Comparison of ENCODE assay signal across 7 mouse cellular contexts in genomic region chr15:97055794-97056193, GRCm38 (mm10). TPM values are rescaled to one million over a fixed set of nuclear protein-coding genes. Genes with fewer than 3 reads are reported as not detected.
A peak's percentile ranks its signal among the peaks of the same experiment; 100 is the strongest.
DNase-seq lines count a peak whose midpoint lies in the region; ATAC-seq lines count a peak whose summit lies in the region.

TSS of gene Slc38a4 (minus strand) at chr15:97055956.

- peaks cover 31% of the 10 kb centered on the region for H3K4me1 ChIP-seq in embryonic facial prominence, embryonic 10.5 days
- H3K4me1 ChIP-seq in heart, embryonic 15.5 days (replicated peaks), result peaks cover 9% of the 10 kb centered on the region; the same call in 1 of the 2 replicates
- H3K4me1 ChIP-seq in liver, embryonic 12.5 days, result no peaks in the 10 kb centered on the region

- peak; percentile 85 for ATAC-seq in heart, embryonic 15.5 days (replicated peaks; ENCODE audit: insufficient number of reproducible peaks, insufficient read depth, low FRiP score, low read depth)
- ATAC-seq in liver, embryonic 12.5 days, result no peak

- WGBS in embryonic facial prominence, embryonic 10.5 days, result 50% methylated on average over 9 of the region's 9 CpGs
- 46% methylated on average over 9 of the region's 9 CpGs for WGBS in heart, embryonic 15.5 days
- WGBS in liver, embryonic 12.5 days (ENCODE audit: insufficient replicate concordance), result 47% methylated on average over 9 of the region's 9 CpGs

- peak; percentile 77 for DNase-seq in NIH3T3 (ENCODE audit: low read depth)
- peak; percentile 71 for DNase-seq in embryonic facial prominence, embryonic 10.5 days (ENCODE audit: low spot score)
- DNase-seq in yolk sac, embryonic 10.5 days (ENCODE audit: low spot score), result peak; percentile 53
- DNase-seq in thymus, postnatal 36 days, result no peak
- no peak for DNase-seq in thymus, postnatal 14 days

- H3K27me3 ChIP-seq in embryonic facial prominence, embryonic 10.5 days (replicated peaks; ENCODE audit: low read depth, poor library complexity, severe bottlenecking), result no peaks in the 10 kb centered on the region
- H3K27me3 ChIP-seq in heart, embryonic 15.5 days, result no peaks in the 10 kb centered on the region
- H3K27me3 ChIP-seq in liver, embryonic 12.5 days (replicated peaks), result peaks cover 23% of the 10 kb centered on the region

- peak within 1 kb of the TSS; percentile 60 for H3K4me3 ChIP-seq in embryonic facial prominence, embryonic 10.5 days
- H3K4me3 ChIP-seq in heart, embryonic 15.5 days, result peak within 1 kb of the TSS; percentile 56
- H3K4me3 ChIP-seq in liver, embryonic 12.5 days, result peak within 1 kb of the TSS; percentile 48

- H3K27ac ChIP-seq in embryonic facial prominence, embryonic 10.5 days (replicated peaks), result peak within 1 kb of the TSS; percentile 82
- H3K27ac ChIP-seq in heart, embryonic 15.5 days, result peak within 1 kb of the TSS; percentile 86
- H3K27ac ChIP-seq in liver, embryonic 12.5 days, result no peak within 1 kb of the TSS

- peak within 1 kb of the TSS; percentile 57 for H3K4me2 ChIP-seq in heart, embryonic 15.5 days
- H3K4me2 ChIP-seq in liver, embryonic 12.5 days, result peak within 1 kb of the TSS; percentile 57

- H3K36me3 ChIP-seq in embryonic facial prominence, embryonic 10.5 days (replicated peaks), result peaks cover 3% of the 10 kb centered on the region; the same call in 1 of the 2 replicates
- no peaks in the 10 kb centered on the region for H3K36me3 ChIP-seq in heart, embryonic 15.5 days
- H3K36me3 ChIP-seq in liver, embryonic 12.5 days, result no peaks in the 10 kb centered on the region

- peak within 1 kb of the TSS; percentile 73 for H3K9ac ChIP-seq in heart, embryonic 15.5 days
- H3K9ac ChIP-seq in liver, embryonic 12.5 days, result peak within 1 kb of the TSS; percentile 44

- H3K9me3 ChIP-seq in embryonic facial prominence, embryonic 10.5 days, result peaks cover 26% of the 10 kb centered on the region
- H3K9me3 ChIP-seq in heart, embryonic 15.5 days (replicated peaks), result no peaks in the 10 kb centered on the region; the same call in 1 of the 2 replicates
- H3K9me3 ChIP-seq in liver, embryonic 12.5 days (replicated peaks), result peaks cover 13% of the 10 kb centered on the region

RNA-seq across cellular contexts. Expression of gene Slc38a4, which starts in this region (rescaled TPM):
- polyA plus RNA-seq in embryonic facial prominence, embryonic 10.5 days (2016; fragmentation: Nextera tagmentation; extraction: Ambion mirVana), result 53.5 and 57.2 TPM in 2 replicates
- 94.8 and 103 TPM in 2 replicates for polyA plus RNA-seq in heart, embryonic 15.5 days (2015; fragmentation: Nextera tagmentation; extraction: Ambion mirVana)
- 43.1 and 45.1 TPM in 2 replicates for polyA plus RNA-seq in liver, embryonic 12.5 days (2016; fragmentation: Nextera tagmentation; extraction: Ambion mirVana)

Comparison
In these comparisons a context has a peak if more than half of its experiments do, and no peak if none do; other contexts are left out.
1. DNase-seq: peak in NIH3T3 (single experiment), embryonic facial prominence, embryonic 10.5 days (single experiment) and yolk sac, embryonic 10.5 days (single experiment); none in thymus, postnatal 36 days (0 of 2) and thymus, postnatal 14 days (single experiment).
2. Peak in every context shown above with its lines, with median percentiles within 50 percentile points of each other: H3K4me3 ChIP-seq.